Mouse (Mus musculus) heart, adult 2 months (tissue): Measurements from ENCODE around the gene Tbc1d30.
"Not testable (repeated sequence)": the region's sequence is repeated elsewhere in the genome, so short reads cannot be mapped to it uniquely, and the experiment has no call there.

Experiments used
- CTCF ChIP-seq: fragments of 200-600 bp; IDR thresholded peaks from 2 replicates; pipeline ENCODE4 v1.8.1; 2022; ENCODE audit warnings: antibody characterized with exemption, mild to moderate bottlenecking, moderate library complexity
- POLR2A ChIP-seq: fragments of 200-500 bp; IDR thresholded peaks from 2 replicates; pipeline ENCODE4 v1.6.1; 2011; ENCODE audit warnings: mild to moderate bottlenecking, low read depth, low read length, control low read depth; ENCODE audit not compliant: insufficient read depth

DNA sequence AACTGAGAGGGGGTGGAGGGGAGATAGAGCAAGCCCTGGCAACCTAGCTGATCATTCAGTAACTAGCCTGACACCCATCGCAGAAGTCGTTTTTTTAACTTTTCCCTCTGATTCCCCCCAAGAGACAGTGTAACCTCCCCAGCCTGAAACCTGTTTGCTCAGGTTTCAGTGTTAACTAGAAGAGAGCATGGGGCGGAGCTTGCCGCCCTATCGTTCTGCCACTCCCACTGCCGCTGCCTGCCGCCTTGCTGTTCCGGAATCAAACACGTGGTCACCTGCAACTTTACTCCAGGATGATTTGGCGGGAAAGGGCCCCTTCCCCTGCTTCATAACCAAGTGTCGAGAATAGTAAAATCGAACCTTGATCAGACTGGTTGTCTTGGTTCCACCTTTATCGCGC lies 14.5 kb downstream of the Tbc1d30 start:
- not testable (repeated sequence) for TF ChIP-seq CTCF, POLR2A
